Mouse (Mus musculus): Measurements from ENCODE around the gene Rorb. TPM values are rescaled to one million over a fixed set of nuclear protein-coding genes. Genes with fewer than 3 reads are reported as not detected.
A peak's percentile ranks its signal among the peaks of the same experiment; 100 is the strongest.

Gene Rorb
- 10.0 and 12.0 TPM in 2 replicates for polyA plus RNA-seq (2015; fragmentation: Nextera tagmentation; extraction: Ambion mirVana)

DNA sequence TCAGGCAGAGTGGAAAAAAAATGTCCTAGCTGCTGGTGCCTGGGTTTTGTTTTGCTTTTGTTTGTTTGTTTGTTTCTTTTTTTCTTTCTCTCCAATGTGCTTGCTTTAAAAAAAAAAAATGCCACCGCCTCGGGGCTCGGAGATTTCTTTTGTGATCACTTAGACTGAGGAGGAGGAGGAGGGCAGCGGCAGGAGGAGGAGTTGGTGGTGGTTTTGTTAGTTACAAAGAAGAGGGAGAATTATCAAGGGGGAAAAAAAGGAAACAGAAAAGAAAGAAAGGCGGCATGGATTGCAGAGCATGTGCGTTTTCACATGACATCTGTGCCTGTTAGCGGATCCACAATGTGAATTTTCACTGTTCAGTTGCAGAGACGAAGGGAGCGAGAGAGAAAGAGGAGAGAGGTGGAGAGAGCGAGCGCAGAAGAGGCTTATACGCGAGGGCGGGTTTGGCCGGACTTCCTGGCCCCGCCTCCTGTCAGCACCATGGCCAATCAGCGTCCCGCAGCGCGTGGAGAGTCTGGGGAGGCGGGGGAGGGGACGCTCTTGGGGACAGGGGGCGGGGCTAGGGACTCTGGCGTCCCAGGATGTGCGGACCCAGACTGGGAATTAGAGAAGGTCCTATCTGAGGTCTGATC, at the start of gene Rorb:
Gene Rorb (minus strand): TSS at position 404 of the 635 bp plus-strand sequence.
- Histone ChIP-seq H3K27ac (peak within 1 kb of the TSS; percentile 79), H3K36me3 (no peaks in the 10 kb centered on the region), H3K4me1 (replicated peaks) (peaks cover 24% of the 10 kb centered on the region), H3K9me3 (no peaks in the 10 kb centered on the region), H3K9ac (peak within 1 kb of the TSS; percentile 75), H3K4me2 (peak within 1 kb of the TSS; percentile 94), H3K27me3 (peaks cover 17% of the 10 kb centered on the region), H3K4me3 (peak within 1 kb of the TSS; percentile 56)
- WGBS, result 0% methylated on average over 25 of the region's 25 CpGs
- ATAC-seq (ENCODE audit: low FRiP score), result peak; percentile 97

GRCm38 (mm10) chr19:19148847-19149246, 37.9 kb upstream of the Rorb start:
- H3K36me3 ChIP-seq, result no peaks in the 10 kb centered on the region
- WGBS, result 68% methylated on average over 6 of the region's 6 CpGs
- H3K4me1 ChIP-seq (replicated peaks), result no peaks in the 10 kb centered on the region
- H3K4me3 ChIP-seq, result no peak overlapping the region
- no peaks in the 10 kb centered on the region for H3K9me3 ChIP-seq
- no peak overlapping the region for H3K4me2 ChIP-seq
- no peak for ATAC-seq (ENCODE audit: low FRiP score)
- H3K9ac ChIP-seq, result no peak overlapping the region
- H3K27me3 ChIP-seq, result no peaks in the 10 kb centered on the region
- H3K27ac ChIP-seq, result no peak overlapping the region

DNA sequence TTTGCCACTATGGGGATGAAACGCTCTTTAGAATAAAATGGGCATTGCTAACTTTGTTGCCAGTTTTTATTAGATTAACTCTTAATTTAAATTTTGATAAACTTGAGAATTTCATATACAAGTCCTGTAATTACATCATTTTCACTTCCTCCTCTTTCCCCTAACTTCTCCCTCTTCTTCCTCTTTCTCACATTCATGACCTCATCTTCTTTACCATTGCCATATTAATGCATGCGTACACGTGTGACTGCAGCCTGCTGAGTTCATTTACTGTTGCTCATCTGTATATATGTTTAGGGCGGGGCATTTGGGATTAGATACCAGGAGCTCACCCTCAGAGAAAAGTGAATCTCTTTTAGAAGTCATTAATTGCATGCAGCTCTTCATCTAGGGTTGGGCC, 33.5 kb upstream of the Rorb start:
- H3K27ac ChIP-seq, result no peak overlapping the region
- WGBS, result 85% methylated on average over 4 of the region's 4 CpGs
- H3K36me3 ChIP-seq, result no peaks in the 10 kb centered on the region
- no peak for ATAC-seq (ENCODE audit: low FRiP score)
- H3K9me3 ChIP-seq, result no peaks in the 10 kb centered on the region
- no peaks in the 10 kb centered on the region for H3K27me3 ChIP-seq
- no peak overlapping the region for H3K4me3 ChIP-seq
- H3K4me2 ChIP-seq, result no peak overlapping the region
- no peak overlapping the region for H3K9ac ChIP-seq
- no peaks in the 10 kb centered on the region for H3K4me1 ChIP-seq (replicated peaks)

DNA sequence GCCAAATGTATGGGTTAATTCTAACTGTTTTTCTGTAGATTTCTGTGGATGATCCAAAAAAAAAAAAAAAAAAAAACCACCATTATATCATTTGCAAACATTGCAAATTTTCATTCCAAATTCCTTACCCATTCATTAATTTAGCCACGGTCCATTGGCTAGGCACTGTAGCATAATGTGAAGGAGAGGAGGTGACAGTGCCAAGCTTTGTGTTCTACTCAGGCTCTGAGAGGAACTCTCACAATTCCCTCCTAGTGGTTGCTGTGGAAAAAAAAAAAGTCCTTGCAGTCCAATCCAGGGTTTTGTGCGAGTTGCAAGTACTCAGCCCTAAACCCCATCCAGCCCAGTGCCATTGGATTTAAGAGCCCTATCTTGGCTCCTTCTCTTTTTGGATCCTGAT, 25.9 kb upstream of the Rorb start:
- Histone ChIP-seq H3K4me1 (replicated peaks) (no peaks in the 10 kb centered on the region), H3K4me3 (no peak overlapping the region), H3K36me3 (no peaks in the 10 kb centered on the region), H3K27ac (no peak overlapping the region), H3K9me3 (no peaks in the 10 kb centered on the region), H3K9ac (no peak overlapping the region), H3K27me3 (no peaks in the 10 kb centered on the region), H3K4me2 (no peak overlapping the region)
- ATAC-seq (ENCODE audit: low FRiP score), result no peak
- WGBS, result 27% methylated on average over 2 of the region's 2 CpGs

DNA sequence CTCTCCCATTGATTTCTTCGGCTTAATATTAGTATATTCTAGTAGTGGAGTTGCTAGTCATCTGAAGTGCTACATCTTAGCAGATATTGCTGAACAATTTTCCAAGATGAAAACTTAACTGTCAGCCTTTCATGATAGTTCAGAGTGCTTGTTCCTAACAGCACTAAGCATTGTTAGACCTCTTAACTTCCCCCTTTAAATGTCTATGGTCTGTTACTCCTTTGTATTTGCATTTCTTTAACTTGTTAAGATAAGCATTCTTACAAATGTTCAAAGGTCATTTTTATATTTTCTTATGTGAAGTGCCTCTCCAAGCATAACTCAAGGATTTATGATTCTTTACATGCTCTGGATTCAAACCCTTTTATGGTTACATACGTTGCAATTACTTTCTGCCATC, 24.8 kb upstream of the Rorb start:
- Histone ChIP-seq H3K9me3 (no peaks in the 10 kb centered on the region), H3K4me1 (replicated peaks) (no peaks in the 10 kb centered on the region), H3K4me2 (no peak overlapping the region), H3K9ac (no peak overlapping the region), H3K36me3 (no peaks in the 10 kb centered on the region), H3K4me3 (no peak overlapping the region), H3K27ac (no peak overlapping the region), H3K27me3 (no peaks in the 10 kb centered on the region)
- WGBS, result 89% methylated on average over 2 of the region's 2 CpGs
- ATAC-seq (ENCODE audit: low FRiP score), result no peak

GRCm38 (mm10) chr19:19122324-19122723, 11.3 kb upstream of the Rorb start:
- Histone ChIP-seq H3K4me3 (no peak overlapping the region), H3K4me2 (no peak overlapping the region), H3K9me3 (no peaks in the 10 kb centered on the region), H3K27ac (no peak overlapping the region), H3K36me3 (no peaks in the 10 kb centered on the region), H3K27me3 (no peaks in the 10 kb centered on the region), H3K4me1 (replicated peaks) (no peaks in the 10 kb centered on the region), H3K9ac (no peak overlapping the region)
- no peak for ATAC-seq (ENCODE audit: low FRiP score)
- WGBS, result 49% methylated on average over 2 of the region's 2 CpGs

DNA sequence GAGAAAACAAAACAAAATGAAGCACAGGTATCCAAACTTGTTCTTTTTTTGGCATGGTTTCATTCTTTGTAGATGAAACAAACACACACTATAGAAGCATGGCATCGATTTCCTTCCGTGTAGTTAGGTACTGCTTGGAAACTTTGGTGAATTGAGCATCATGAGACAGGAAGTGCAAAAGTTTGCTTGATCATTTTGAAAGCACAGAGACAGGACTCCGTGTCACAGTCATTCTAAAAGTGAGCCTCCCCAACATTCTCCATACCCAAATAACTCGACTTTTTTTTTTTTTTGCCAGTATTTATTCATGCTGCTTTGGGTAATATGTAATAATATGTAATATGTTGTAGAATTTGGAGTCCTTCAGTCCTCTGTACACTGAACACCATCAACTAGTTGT, 1.2 kb upstream of the Rorb start:
- H3K36me3 ChIP-seq, result no peaks in the 10 kb centered on the region
- no peak overlapping the region for H3K27ac ChIP-seq
- peaks cover 24% of the 10 kb centered on the region for H3K4me1 ChIP-seq (replicated peaks)
- 61% methylated on average over 4 of the region's 4 CpGs for WGBS
- no peak overlapping the region for H3K9ac ChIP-seq
- H3K27me3 ChIP-seq, result peaks cover 17% of the 10 kb centered on the region
- no peak overlapping the region for H3K4me2 ChIP-seq
- H3K4me3 ChIP-seq, result no peak overlapping the region
- no peak for ATAC-seq (ENCODE audit: low FRiP score)
- no peaks in the 10 kb centered on the region for H3K9me3 ChIP-seq

GRCm38 (mm10) chr19:19111428-19112170, 603 bp upstream of the Rorb start:
- peak overlapping the region; percentile 94 for H3K4me2 ChIP-seq
- WGBS, result 3% methylated on average over 12 of the region's 12 CpGs
- peaks cover 17% of the 10 kb centered on the region for H3K27me3 ChIP-seq
- no peaks in the 10 kb centered on the region for H3K36me3 ChIP-seq
- no peak; the same call in 1 of the 2 replicates for ATAC-seq (ENCODE audit: low FRiP score)
- H3K4me3 ChIP-seq, result peak overlapping the region; percentile 56
- H3K27ac ChIP-seq, result no peak overlapping the region
- peak overlapping the region; percentile 75; the same call in 1 of the 2 replicates for H3K9ac ChIP-seq
- peaks cover 24% of the 10 kb centered on the region for H3K4me1 ChIP-seq (replicated peaks)
- H3K9me3 ChIP-seq, result no peaks in the 10 kb centered on the region

GRCm38 (mm10) chr19:19110011-19110768, 806 bp downstream of the Rorb start:
- Histone ChIP-seq H3K9ac (peak overlapping the region; percentile 75), H3K27ac (peak overlapping the region; percentile 79), H3K4me2 (peak overlapping the region; percentile 94), H3K36me3 (no peaks in the 10 kb centered on the region), H3K4me3 (peak overlapping the region; percentile 56), H3K4me1 (replicated peaks) (peaks cover 24% of the 10 kb centered on the region), H3K9me3 (no peaks in the 10 kb centered on the region), H3K27me3 (peaks cover 17% of the 10 kb centered on the region)
- ATAC-seq (ENCODE audit: low FRiP score), result peak; percentile 68
- 1% methylated on average over 49 of the region's 49 CpGs for WGBS

GRCm38 (mm10) chr19:19108596-19109381, 2.2 kb downstream of the Rorb start:
- ATAC-seq (ENCODE audit: low FRiP score), result no peak
- peak overlapping the region; percentile 56 for H3K4me3 ChIP-seq
- H3K27ac ChIP-seq, result no peak overlapping the region
- H3K9ac ChIP-seq, result peak overlapping the region; percentile 26; the same call in 1 of the 2 replicates
- H3K36me3 ChIP-seq, result no peaks in the 10 kb centered on the region
- peak overlapping the region; percentile 94 for H3K4me2 ChIP-seq
- 41% methylated on average over 13 of the region's 13 CpGs for WGBS
- peaks cover 17% of the 10 kb centered on the region for H3K27me3 ChIP-seq
- peaks cover 24% of the 10 kb centered on the region for H3K4me1 ChIP-seq (replicated peaks)
- H3K9me3 ChIP-seq, result no peaks in the 10 kb centered on the region

DNA sequence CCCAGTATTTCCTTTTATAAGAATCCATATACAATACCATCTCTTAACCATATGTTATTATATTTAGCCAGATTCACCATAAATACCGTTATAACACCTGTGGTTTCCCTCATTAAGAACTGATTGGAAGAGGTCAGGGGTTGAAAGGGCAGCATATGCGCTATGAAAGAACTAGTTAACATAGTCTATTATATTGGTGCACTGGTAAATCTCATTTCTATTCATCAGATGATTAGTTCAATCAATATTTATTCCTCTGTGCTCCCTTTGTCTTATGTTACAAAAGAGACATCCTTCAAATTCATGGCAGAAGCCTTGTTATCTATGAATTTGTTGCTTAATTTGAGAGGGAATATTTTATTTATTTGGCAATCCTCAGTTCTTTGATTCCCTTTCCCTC, 6.4 kb downstream of the Rorb start:
- Histone ChIP-seq H3K4me3 (no peak overlapping the region), H3K4me2 (no peak overlapping the region), H3K9me3 (no peaks in the 10 kb centered on the region), H3K27ac (no peak overlapping the region), H3K27me3 (peaks cover 17% of the 10 kb centered on the region), H3K36me3 (no peaks in the 10 kb centered on the region), H3K9ac (no peak overlapping the region), H3K4me1 (replicated peaks) (peaks cover 18% of the 10 kb centered on the region)
- ATAC-seq (ENCODE audit: low FRiP score), result no peak
- WGBS, result 62% methylated on average over 2 of the region's 2 CpGs

DNA sequence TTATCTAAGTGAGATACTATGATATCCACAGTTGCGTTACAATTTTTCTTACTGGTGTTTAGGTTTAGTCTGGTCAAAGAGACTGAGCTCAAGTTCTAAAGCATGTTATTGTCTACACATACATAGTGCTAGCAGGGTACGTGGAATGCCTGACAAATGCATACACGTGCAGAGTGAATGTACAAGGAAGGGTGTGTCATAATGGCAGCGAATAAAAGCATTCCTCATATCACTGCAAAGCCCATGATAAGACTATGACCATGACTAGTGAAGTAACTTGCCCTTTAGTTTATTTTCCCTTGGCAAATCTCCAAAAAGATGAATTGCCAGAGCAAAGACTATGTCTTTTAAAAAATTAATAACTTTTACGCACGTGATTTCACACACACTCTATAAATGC, 13.8 kb downstream of the Rorb start:
- Histone ChIP-seq H3K4me2 (no peak overlapping the region), H3K4me3 (no peak overlapping the region), H3K36me3 (no peaks in the 10 kb centered on the region), H3K9ac (no peak overlapping the region), H3K27me3 (no peaks in the 10 kb centered on the region), H3K27ac (no peak overlapping the region), H3K4me1 (replicated peaks) (no peaks in the 10 kb centered on the region), H3K9me3 (no peaks in the 10 kb centered on the region)
- ATAC-seq (ENCODE audit: low FRiP score), result no peak
- WGBS, result 92% methylated on average over 6 of the region's 6 CpGs
